Mouse (Mus musculus): ENCODE results near the gene Cav3. TPM values are rescaled to one million over a fixed set of nuclear protein-coding genes. Genes with fewer than 3 reads are reported as not detected.

Gene Cav3
- polyA plus RNA-seq, 1 experiment from 2014 or later, result 0.90 TPM

Other genes starting within 250 kb of the Cav3 start
- gene Lmcd1, start 185.7 kb upstream of the Cav3 start, polyA plus RNA-seq (2015; fragmentation: Nextera tagmentation; extraction: Ambion mirVana), result 15.0 and 15.6 TPM in 2 replicates
- 2.7 and 3.0 TPM in 2 replicates for gene Ssu2, start 71.5 kb upstream of the Cav3 start, polyA plus RNA-seq (2015; fragmentation: Nextera tagmentation; extraction: Ambion mirVana)
- gene Oxtr, start 30.4 kb downstream of the Cav3 start, polyA plus RNA-seq (2015; fragmentation: Nextera tagmentation; extraction: Ambion mirVana), result 0.12 and 0.26 TPM in 2 replicates
- gene Rad18, start 237.2 kb downstream of the Cav3 start, polyA plus RNA-seq (2015; fragmentation: Nextera tagmentation; extraction: Ambion mirVana), result 31.1 and 34.9 TPM in 2 replicates